Mouse (Mus musculus): ENCODE results near the gene Tvp23b. TPM values are rescaled to one million over a fixed set of nuclear protein-coding genes. Genes with fewer than 3 reads are reported as not detected.

The Tvp23b gene
- polyA plus RNA-seq, 1 experiment from 2014 or later = 46.9 TPM

GRCm38 (mm10) chr11:62955186-62955585 lies 75.9 kb downstream of the Tvp23b start:
- ATAC-seq (ENCODE audit: low read depth) = no peak
- Histone ChIP-seq H3K9me3 (peaks cover 3% of the 10 kb centered on the region; the same call in 1 of the 2 replicates), H3K4me2 (no peak overlapping the region), H3K9ac (no peak overlapping the region), H3K27me3 (no peaks in the 10 kb centered on the region), H3K4me1 (replicated peaks) (no peaks in the 10 kb centered on the region), H3K36me3 (no peaks in the 10 kb centered on the region), H3K4me3 (no peak overlapping the region), H3K27ac (replicated peaks) (no peak overlapping the region)
- WGBS = 58% methylated on average over 5 of the region's 5 CpGs

- Histone ChIP-seq H3K4me3 (no peak overlapping the region), H3K27me3 (no peaks in the 10 kb centered on the region), H3K27ac (replicated peaks) (no peak overlapping the region), H3K9me3 (peaks cover 3% of the 10 kb centered on the region; the same call in 1 of the 2 replicates), H3K36me3 (no peaks in the 10 kb centered on the region), H3K9ac (no peak overlapping the region), H3K4me2 (no peak overlapping the region), H3K4me1 (replicated peaks) (no peaks in the 10 kb centered on the region)
- WGBS = 30% methylated on average over 6 of the region's 6 CpGs
- ATAC-seq (ENCODE audit: low read depth) = no peak
Measured at GRCm38 (mm10) chr11:62955776-62956175, 76.5 kb downstream of the Tvp23b start.

GRCm38 (mm10) chr11:62957626-62958180 lies 78.4 kb downstream of the Tvp23b start:
- 89% methylated on average over 8 of the region's 8 CpGs for WGBS
- Histone ChIP-seq H3K27me3 (no peaks in the 10 kb centered on the region), H3K9ac (no peak overlapping the region), H3K4me3 (no peak overlapping the region), H3K27ac (replicated peaks) (no peak overlapping the region), H3K9me3 (peaks cover 3% of the 10 kb centered on the region; the same call in 1 of the 2 replicates), H3K4me1 (replicated peaks) (no peaks in the 10 kb centered on the region), H3K36me3 (no peaks in the 10 kb centered on the region), H3K4me2 (no peak overlapping the region)
- no peak for ATAC-seq (ENCODE audit: low read depth)

- H3K36me3 ChIP-seq = no peaks in the 10 kb centered on the region
- no peaks in the 10 kb centered on the region for H3K27me3 ChIP-seq
- no peak overlapping the region for H3K4me3 ChIP-seq
- no peak overlapping the region for H3K27ac ChIP-seq (replicated peaks)
- no peak overlapping the region for H3K4me2 ChIP-seq
- H3K4me1 ChIP-seq (replicated peaks) = peaks cover 23% of the 10 kb centered on the region
- H3K9me3 ChIP-seq = no peaks in the 10 kb centered on the region
- ATAC-seq (ENCODE audit: low read depth) = no peak
- WGBS = 77% methylated on average over 4 of the region's 4 CpGs
- no peak overlapping the region for H3K9ac ChIP-seq
Measured at GRCm38 (mm10) chr11:62963292-62963691, 84.0 kb downstream of the Tvp23b start.

- no peaks in the 10 kb centered on the region for H3K27me3 ChIP-seq
- peak overlapping the region; percentile 18; the same call in 1 of the 2 replicates for H3K4me3 ChIP-seq
- H3K36me3 ChIP-seq = no peaks in the 10 kb centered on the region
- H3K4me2 ChIP-seq = peak overlapping the region; percentile 41
- H3K4me1 ChIP-seq (replicated peaks) = peaks cover 23% of the 10 kb centered on the region
- H3K27ac ChIP-seq (replicated peaks) = peak overlapping the region; percentile 83
- no peak overlapping the region for H3K9ac ChIP-seq
- H3K9me3 ChIP-seq = no peaks in the 10 kb centered on the region
- ATAC-seq (ENCODE audit: low read depth) = peak; percentile 36
- WGBS = 46% methylated on average over 3 of the region's 3 CpGs
Measured at GRCm38 (mm10) chr11:62966424-62966764, 87.1 kb downstream of the Tvp23b start.

Other genes starting within 250 kb of the Tvp23b start
- 8.5 and 8.9 TPM in 2 replicates for gene Lrrc75a, start 230.9 kb upstream of the Tvp23b start, polyA plus RNA-seq (2015; fragmentation: Nextera tagmentation; extraction: Ambion mirVana)
- 21.4 and 25.6 TPM in 2 replicates for gene Mmgt2, start 230.8 kb upstream of the Tvp23b start, polyA plus RNA-seq (2015; fragmentation: Nextera tagmentation; extraction: Ambion mirVana)
- 18.7 and 18.9 TPM in 2 replicates for gene Zfp287, start 147.6 kb upstream of the Tvp23b start, polyA plus RNA-seq (2015; fragmentation: Nextera tagmentation; extraction: Ambion mirVana)
- gene Gm10428, start 126.4 kb upstream of the Tvp23b start, polyA plus RNA-seq (2015; fragmentation: Nextera tagmentation; extraction: Ambion mirVana) = not detected in 2 replicates
- gene Zfp286, start 90.0 kb upstream of the Tvp23b start, polyA plus RNA-seq (2015; fragmentation: Nextera tagmentation; extraction: Ambion mirVana) = 30.2 and 34.5 TPM in 2 replicates
- 9.6 and 10.2 TPM in 2 replicates for gene Trim16, start 59.2 kb upstream of the Tvp23b start, polyA plus RNA-seq (2015; fragmentation: Nextera tagmentation; extraction: Ambion mirVana)
- 0.39 and 0.52 TPM in 2 replicates for gene Fbxw10, start 32.4 kb upstream of the Tvp23b start, polyA plus RNA-seq (2015; fragmentation: Nextera tagmentation; extraction: Ambion mirVana)
- gene Cdrt4, start 71.7 kb downstream of the Tvp23b start, polyA plus RNA-seq (2015; fragmentation: Nextera tagmentation; extraction: Ambion mirVana) = 0.44 TPM in 1 of 2 replicates, not detected in the other
- not detected in 2 replicates for gene Tekt3, start 182.2 kb downstream of the Tvp23b start, polyA plus RNA-seq (2015; fragmentation: Nextera tagmentation; extraction: Ambion mirVana)
- gene Pmp22, start 249.5 kb downstream of the Tvp23b start, polyA plus RNA-seq (2015; fragmentation: Nextera tagmentation; extraction: Ambion mirVana) = 45.2 and 52.4 TPM in 2 replicates

All from neural tube, embryonic 13.5 days (tissue).